Mouse (Mus musculus) heart, postnatal 25 days (tissue): ENCODE data around the gene Psmg4. TPM values are rescaled to one million over a fixed set of nuclear protein-coding genes. Genes with fewer than 3 reads are reported as not detected.

ENCODE experiments used
- DNase-seq: peaks from one replicate; pipeline ENCODE4 v3.0.0; 2022; ENCODE audit warnings: low spot score
- intact Hi-C: fragments of 180-260 bp; cut with DNase I; formaldehyde crosslinking; loops from one replicate; pipeline ENCODE4 v1.15.1; 2025
- total RNA-seq, 2 experiments: library from RNA; stranded (reverse); gene quantifications; 2 replicates each; pipeline ENCODE4 v1.2.3; 2021

Psmg4 gene
- total RNA-seq, 2 experiments from 2014 or later, result 22.9 to 29.7 TPM

- DNase-seq, result no peak
- intact Hi-C loops, result no loop called here
Observed at GRCm38 (mm10) chr13:34146916-34147315, 15.8 kb upstream of the Psmg4 start.

DNA sequence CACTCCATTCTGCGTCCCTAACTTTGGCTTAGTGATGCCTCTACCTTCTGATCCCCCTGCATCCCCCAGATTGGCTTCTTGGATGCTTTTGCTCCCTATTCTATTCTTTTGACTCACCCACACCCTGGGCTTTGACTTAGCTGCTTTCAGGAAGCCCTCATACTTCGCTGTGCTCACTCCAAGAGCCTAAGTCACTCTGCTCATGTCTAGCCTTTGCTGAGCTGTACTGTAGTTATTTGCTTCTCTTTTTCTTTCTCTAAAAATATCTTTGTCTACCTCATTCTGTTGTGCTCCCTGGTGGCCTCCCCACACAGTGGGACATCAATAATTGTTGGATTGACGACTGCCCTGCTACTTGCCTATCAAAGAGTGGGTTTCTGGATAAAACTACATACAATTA lies 14.6 kb upstream of the Psmg4 start:
- no peak for DNase-seq
- intact Hi-C loops, result loop anchor here (2.0 kb wide), 1 partner anchor 19 kb away; no protein-coding TSS in a partner anchor

- DNase-seq, result peak; percentile 64
- intact Hi-C loops, result loop anchor here (2.0 kb wide), 1 partner anchor 20 kb away; no protein-coding TSS in a partner anchor
Observed at GRCm38 (mm10) chr13:34148767-34149392, 13.9 kb upstream of the Psmg4 start.

GRCm38 (mm10) chr13:34149463-34150176 lies 13.1 kb upstream of the Psmg4 start:
- DNase-seq, result no peak
- intact Hi-C loops, result loop anchor here (2.0 kb wide), 1 partner anchor 21 kb away; no protein-coding TSS in a partner anchor

DNA sequence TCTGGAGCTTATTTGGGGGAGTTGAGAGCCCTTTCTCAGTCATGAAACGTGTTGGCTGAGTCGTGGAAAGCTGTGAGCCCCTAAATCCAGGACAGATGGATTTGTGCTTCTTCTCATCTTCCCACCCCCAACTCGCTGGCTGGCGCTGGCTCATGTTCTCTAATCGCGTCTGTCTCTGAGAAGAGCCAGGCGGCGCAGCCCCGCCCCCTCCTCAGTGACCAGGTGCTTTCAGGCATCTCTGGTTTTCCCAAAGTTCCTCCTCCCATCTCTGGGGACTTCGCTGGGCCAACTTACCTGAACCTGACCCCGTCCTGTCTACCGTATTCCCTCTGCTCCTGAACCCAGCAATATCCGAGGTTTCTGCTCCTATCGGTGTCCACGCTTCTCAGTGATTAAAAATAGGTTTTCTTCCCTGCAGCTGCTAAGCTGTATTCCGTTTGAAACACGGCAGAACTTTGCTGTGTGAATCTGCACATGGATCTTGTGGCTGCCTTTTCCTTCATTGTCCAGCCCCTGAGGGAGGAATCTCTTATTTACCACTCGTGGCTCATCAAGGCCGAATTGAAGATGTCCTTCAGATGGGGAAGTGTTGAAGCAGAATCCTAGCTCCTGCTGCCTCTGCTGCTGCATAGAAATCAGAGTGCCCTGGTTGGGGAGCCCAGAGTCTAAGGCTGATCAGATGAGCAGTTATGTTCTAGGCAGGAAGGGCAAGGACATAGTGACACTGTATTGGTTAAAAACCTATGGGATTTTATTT lies 12.3 kb upstream of the Psmg4 start:
- intact Hi-C loops, result no loop called here
- no peak for DNase-seq

DNA sequence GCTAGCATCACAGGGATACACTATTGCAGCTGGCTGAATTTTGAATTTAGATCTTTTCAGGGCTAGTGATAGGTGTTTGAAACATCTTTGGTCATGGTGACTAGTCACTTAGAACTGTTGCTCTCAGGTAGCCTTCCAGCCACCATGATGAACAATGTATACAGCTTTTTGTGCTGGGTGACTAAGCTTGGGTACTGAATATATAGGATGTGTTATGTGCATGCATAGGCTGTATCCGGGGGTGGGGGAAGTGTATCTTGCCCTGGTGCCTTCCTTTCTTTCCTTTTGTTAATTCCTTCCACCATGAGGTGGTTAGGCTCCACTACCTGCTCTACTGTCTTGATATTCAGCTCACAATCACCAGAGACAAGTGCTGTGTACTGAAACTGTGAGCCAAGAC lies 11.3 kb upstream of the Psmg4 start:
- intact Hi-C loops, result no loop called here
- DNase-seq, result no peak

GRCm38 (mm10) chr13:34152695-34153094 lies 10.1 kb upstream of the Psmg4 start:
- DNase-seq, result no peak
- intact Hi-C loops, result no loop called here

DNA sequence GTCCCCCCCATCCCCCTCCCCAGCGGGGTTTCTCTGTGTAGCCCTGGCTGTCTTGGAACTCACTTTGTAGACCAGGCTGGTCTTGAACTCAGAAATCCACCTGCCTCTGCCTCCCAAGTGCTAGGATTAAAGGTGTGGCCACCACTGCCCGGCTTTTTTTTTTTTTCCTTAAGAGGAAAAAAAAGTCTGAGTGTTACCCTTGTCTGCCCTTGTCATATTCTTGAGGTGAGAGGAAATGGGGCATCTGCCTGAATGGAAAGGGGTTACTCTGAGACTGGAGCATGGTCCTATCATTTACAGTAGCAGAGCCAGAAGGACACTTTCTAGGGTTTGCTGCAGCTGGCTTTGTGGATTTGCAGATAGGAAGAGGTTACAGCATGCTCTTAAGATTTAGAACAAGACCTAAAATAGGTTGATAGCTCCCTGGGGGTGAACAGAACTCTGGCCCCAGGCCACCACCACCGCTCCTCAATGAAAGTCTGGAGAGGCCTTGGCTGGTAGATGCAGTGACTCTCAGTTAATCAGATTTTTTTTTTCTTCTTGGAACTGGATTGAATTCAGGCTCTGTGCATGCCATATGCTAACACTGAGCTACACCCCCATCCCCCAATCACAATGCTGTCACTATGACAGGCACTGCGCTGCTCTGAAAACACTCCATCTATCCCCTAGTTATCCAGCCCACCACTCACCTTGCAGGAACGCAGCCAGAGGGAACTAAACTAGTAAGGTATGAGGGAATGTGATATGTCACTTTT lies 9.3 kb upstream of the Psmg4 start:
- intact Hi-C loops, result loop anchor here (1.0 kb wide), 2 partner anchors 75 to 107 kb away; partner anchors contain the start of gene Tubb2a
- DNase-seq, result no peak

- intact Hi-C loops, result loop anchor here (1.0 kb wide), 2 partner anchors 76 to 108 kb away; partner anchors contain the start of gene Tubb2a
- peak; percentile 43 for DNase-seq
Observed at GRCm38 (mm10) chr13:34154217-34154930, 8.4 kb upstream of the Psmg4 start.

DNA sequence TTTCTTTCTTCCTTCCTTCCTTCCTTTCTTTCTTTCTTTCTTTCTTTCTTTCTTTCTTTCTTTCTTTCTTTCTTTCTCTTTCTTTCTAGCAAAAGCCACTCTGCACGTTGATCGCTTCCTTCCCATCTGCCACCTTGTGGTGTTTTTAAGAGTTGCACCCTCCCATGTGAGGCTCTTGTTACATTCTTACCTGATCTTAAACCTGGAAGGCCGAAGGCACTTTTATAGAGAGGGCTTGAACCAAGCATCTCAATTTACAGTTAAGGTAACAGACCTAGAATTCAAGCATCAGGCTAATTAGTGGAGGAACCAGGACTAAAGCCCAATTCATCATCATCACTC lies 7.9 kb upstream of the Psmg4 start:
- intact Hi-C loops, result loop anchor here (1.0 kb wide), 2 partner anchors 77 to 109 kb away; partner anchors contain the start of gene Tubb2a
- no peak for DNase-seq

- intact Hi-C loops, result no loop called here
- DNase-seq, result no peak
Observed at GRCm38 (mm10) chr13:34156133-34156839, 6.5 kb upstream of the Psmg4 start.

DNA sequence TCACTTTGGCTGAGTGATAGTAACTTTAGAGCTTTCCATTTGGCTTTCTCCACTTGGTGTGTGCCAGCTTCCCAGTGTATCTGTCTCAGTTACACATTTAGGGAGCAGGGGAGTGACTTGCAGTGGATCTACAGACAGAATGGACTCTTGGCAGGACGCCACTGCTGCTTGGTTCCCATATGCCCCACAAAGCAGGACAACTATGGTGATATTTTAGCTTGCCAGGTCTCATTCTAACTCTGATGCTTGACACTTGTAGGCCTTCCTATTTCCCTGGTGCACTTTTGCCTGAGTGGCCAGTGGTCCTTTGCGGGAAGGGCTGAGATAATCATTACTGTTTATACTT lies 6.0 kb upstream of the Psmg4 start:
- intact Hi-C loops, result no loop called here
- no peak for DNase-seq

DNA sequence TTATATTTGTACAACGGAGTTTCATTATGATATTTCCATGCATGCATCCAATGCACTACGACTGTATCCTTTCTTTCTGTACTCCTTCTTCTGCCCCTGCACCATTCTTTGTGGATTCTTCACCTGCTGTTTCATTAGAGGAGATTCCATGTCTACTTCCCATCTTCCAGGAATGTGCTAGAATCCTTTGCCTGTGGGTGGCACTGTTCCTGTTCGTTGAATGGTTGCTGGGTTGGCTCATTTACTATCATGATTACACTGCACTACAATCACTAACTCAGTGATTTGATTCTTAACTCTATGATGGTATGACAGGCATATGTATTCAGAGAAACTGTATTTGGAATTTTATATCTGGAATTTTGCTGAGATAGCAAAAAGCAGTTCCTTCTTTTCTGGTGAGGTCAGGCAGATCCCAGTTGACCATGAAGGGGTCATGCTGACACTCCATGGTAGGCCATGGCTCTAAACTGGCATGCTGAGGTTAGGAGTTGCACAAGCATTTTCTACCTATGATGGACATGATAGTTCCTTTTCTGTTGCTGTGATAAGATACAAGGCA lies 5.1 kb upstream of the Psmg4 start:
- DNase-seq, result no peak
- intact Hi-C loops, result no loop called here

GRCm38 (mm10) chr13:34159926-34160325 lies 2.8 kb upstream of the Psmg4 start:
- intact Hi-C loops, result no loop called here

DNA sequence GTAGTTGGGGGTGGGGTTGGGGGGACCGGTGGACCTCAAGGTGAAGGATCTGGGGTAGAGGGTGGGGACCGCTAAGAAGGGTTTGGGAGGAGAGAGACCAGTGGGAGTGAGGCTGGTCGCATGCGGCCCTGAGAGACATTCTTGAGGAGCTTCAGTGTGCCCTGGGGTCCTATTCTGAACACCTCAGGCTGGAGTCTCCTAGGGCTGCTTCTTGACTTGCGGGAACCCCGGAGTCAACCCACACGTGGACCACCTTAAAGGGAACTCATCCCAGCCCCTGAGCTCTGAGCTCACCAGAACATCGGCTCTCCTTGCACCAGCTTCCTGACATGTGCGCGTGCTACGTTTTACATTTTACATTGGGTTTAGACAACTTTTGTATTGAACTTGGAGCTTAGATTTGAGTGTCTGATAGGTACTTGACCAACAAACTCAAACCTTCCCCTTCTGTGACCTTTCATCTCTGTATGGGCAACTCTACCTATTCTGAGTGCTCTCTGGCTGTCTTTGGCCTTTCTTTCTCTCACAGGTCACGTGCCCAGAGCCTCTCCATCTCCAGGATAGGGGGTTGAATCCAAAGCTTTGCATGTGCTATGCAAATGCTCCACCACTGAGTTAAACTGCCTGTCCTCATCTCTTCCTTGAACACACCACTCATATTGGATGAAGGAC lies 676 bp downstream of the Psmg4 start:
- intact Hi-C loops, result no loop called here
- no peak for DNase-seq

More at GRCm38 (mm10) chr13:34159926-34160325, 2.8 kb upstream of the Psmg4 start:
- no peak for DNase-seq

- intact Hi-C loops, result no loop called here
Observed at GRCm38 (mm10) chr13:34174025-34174424, 11.3 kb downstream of the Psmg4 start.

GRCm38 (mm10) chr13:34181624-34182023 lies 18.9 kb downstream of the Psmg4 start:
- no peak for DNase-seq
- intact Hi-C loops, result loop anchor here (10.0 kb wide), 1 partner anchor 613 kb away; no protein-coding TSS in a partner anchor

More at GRCm38 (mm10) chr13:34174025-34174424, 11.3 kb downstream of the Psmg4 start:
- no peak for DNase-seq

DNA sequence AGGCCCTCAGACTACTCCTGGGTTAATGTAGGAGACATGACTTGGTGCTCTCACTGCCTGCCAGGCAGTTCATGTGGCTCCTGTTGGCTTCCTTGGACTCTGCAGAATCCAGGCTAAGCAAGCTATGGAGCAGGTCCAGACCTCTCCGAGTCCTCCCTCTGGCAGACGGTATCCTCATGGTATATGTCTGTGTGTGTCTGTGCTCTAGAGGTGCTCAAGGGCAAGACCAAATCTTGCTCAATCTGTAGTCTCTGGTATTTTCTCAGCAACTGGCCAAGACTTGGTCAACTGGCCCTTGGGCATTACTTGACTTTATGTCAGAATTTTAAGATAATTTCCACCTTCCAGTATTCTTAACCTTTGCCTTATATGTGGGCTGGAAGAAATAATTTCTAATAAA lies 22.6 kb downstream of the Psmg4 start:
- no peak for DNase-seq
- intact Hi-C loops, result loop anchor here (10.0 kb wide), 1 partner anchor 609 kb away; no protein-coding TSS in a partner anchor
